Mouse (Mus musculus): ENCODE data around the gene 9130023H24Rik. TPM values are rescaled to one million over a fixed set of nuclear protein-coding genes. Genes with fewer than 3 reads are reported as not detected.

The 9130023H24Rik gene
- polyA plus RNA-seq, 1 experiment: 9.8 TPM

GRCm38 (mm10) chr7:128267813-128268212 lies 30.0 kb upstream of the 9130023H24Rik start:
- no peaks in the 10 kb centered on the region for H3K4me1 ChIP-seq (ENCODE audit: control insufficient read depth, insufficient read depth, low read length)
- no peak overlapping the region for H3K27ac ChIP-seq (ENCODE audit: insufficient read depth, low read length)
- TF ChIP-seq CTCF (IDR thresholded peaks at IDR 0.05; ENCODE audit: borderline replicate concordance, insufficient read depth, low read length) (no peak), POLR2A (IDR thresholded peaks at IDR 0.05; ENCODE audit: low read depth, low read length) (no peak)
- H3K4me3 ChIP-seq (ENCODE audit: insufficient read depth, low read length): no peak overlapping the region

GRCm38 (mm10) chr7:128267391-128267790 lies 29.6 kb upstream of the 9130023H24Rik start:
- TF ChIP-seq CTCF (IDR thresholded peaks at IDR 0.05; ENCODE audit: borderline replicate concordance, insufficient read depth, low read length): no peak
- no peak for TF ChIP-seq POLR2A (IDR thresholded peaks at IDR 0.05; ENCODE audit: low read depth, low read length)
- H3K4me3 ChIP-seq (ENCODE audit: insufficient read depth, low read length): no peak overlapping the region
- no peak overlapping the region for H3K27ac ChIP-seq (ENCODE audit: insufficient read depth, low read length)
- no peaks in the 10 kb centered on the region for H3K4me1 ChIP-seq (ENCODE audit: control insufficient read depth, insufficient read depth, low read length)

- TF ChIP-seq CTCF (IDR thresholded peaks at IDR 0.05; ENCODE audit: borderline replicate concordance, insufficient read depth, low read length) (no peak), POLR2A (IDR thresholded peaks at IDR 0.05; ENCODE audit: low read depth, low read length) (no peak)
- Histone ChIP-seq H3K4me1 (ENCODE audit: control insufficient read depth, insufficient read depth, low read length) (no peaks in the 10 kb centered on the region), H3K4me3 (ENCODE audit: insufficient read depth, low read length) (no peak overlapping the region), H3K27ac (ENCODE audit: insufficient read depth, low read length) (no peak overlapping the region)
Observed at GRCm38 (mm10) chr7:128266056-128266455, 28.2 kb upstream of the 9130023H24Rik start.

GRCm38 (mm10) chr7:128265411-128265810 lies 27.6 kb upstream of the 9130023H24Rik start, which contains the start of gene Slc5a2:
Slc5a2 (plus strand) TSS chr7:128265657.
- Histone ChIP-seq H3K4me3 (ENCODE audit: insufficient read depth, low read length) (no peak within 1 kb of the TSS), H3K27ac (ENCODE audit: insufficient read depth, low read length) (no peak within 1 kb of the TSS), H3K4me1 (ENCODE audit: control insufficient read depth, insufficient read depth, low read length) (no peaks in the 10 kb centered on the region)
- TF ChIP-seq POLR2A (IDR thresholded peaks at IDR 0.05; ENCODE audit: low read depth, low read length) (no peak), CTCF (IDR thresholded peaks at IDR 0.05; ENCODE audit: borderline replicate concordance, insufficient read depth, low read length) (no peak)

- Histone ChIP-seq H3K4me1 (ENCODE audit: control insufficient read depth, insufficient read depth, low read length) (peaks cover 8% of the 10 kb centered on the region), H3K27ac (ENCODE audit: insufficient read depth, low read length) (no peak overlapping the region), H3K4me3 (ENCODE audit: insufficient read depth, low read length) (no peak overlapping the region)
- peak; percentile 53 for TF ChIP-seq POLR2A (IDR thresholded peaks at IDR 0.05; ENCODE audit: low read depth, low read length)
- TF ChIP-seq CTCF (IDR thresholded peaks at IDR 0.05; ENCODE audit: borderline replicate concordance, insufficient read depth, low read length): no peak
Observed at GRCm38 (mm10) chr7:128256783-128257334, 19.0 kb upstream of the 9130023H24Rik start.

GRCm38 (mm10) chr7:128255757-128256156 lies 17.9 kb upstream of the 9130023H24Rik start:
- H3K27ac ChIP-seq (ENCODE audit: insufficient read depth, low read length): no peak overlapping the region
- H3K4me1 ChIP-seq (ENCODE audit: control insufficient read depth, insufficient read depth, low read length): peaks cover 13% of the 10 kb centered on the region
- TF ChIP-seq POLR2A (IDR thresholded peaks at IDR 0.05; ENCODE audit: low read depth, low read length) (peak; percentile 67), CTCF (IDR thresholded peaks at IDR 0.05; ENCODE audit: borderline replicate concordance, insufficient read depth, low read length) (no peak)
- H3K4me3 ChIP-seq (ENCODE audit: insufficient read depth, low read length): no peak overlapping the region

GRCm38 (mm10) chr7:128254978-128255377 lies 17.1 kb upstream of the 9130023H24Rik start:
- H3K4me3 ChIP-seq (ENCODE audit: insufficient read depth, low read length): no peak overlapping the region
- no peak for TF ChIP-seq CTCF (IDR thresholded peaks at IDR 0.05; ENCODE audit: borderline replicate concordance, insufficient read depth, low read length)
- peak; percentile 60 for TF ChIP-seq POLR2A (IDR thresholded peaks at IDR 0.05; ENCODE audit: low read depth, low read length)
- H3K4me1 ChIP-seq (ENCODE audit: control insufficient read depth, insufficient read depth, low read length): peaks cover 15% of the 10 kb centered on the region
- H3K27ac ChIP-seq (ENCODE audit: insufficient read depth, low read length): no peak overlapping the region

- peaks cover 17% of the 10 kb centered on the region for H3K4me1 ChIP-seq (ENCODE audit: control insufficient read depth, insufficient read depth, low read length)
- TF ChIP-seq CTCF (IDR thresholded peaks at IDR 0.05; ENCODE audit: borderline replicate concordance, insufficient read depth, low read length) (no peak), POLR2A (IDR thresholded peaks at IDR 0.05; ENCODE audit: low read depth, low read length) (no peak)
- no peak overlapping the region for H3K27ac ChIP-seq (ENCODE audit: insufficient read depth, low read length)
- H3K4me3 ChIP-seq (ENCODE audit: insufficient read depth, low read length): no peak overlapping the region
Observed at GRCm38 (mm10) chr7:128252609-128253008, 14.8 kb upstream of the 9130023H24Rik start.

- H3K27ac ChIP-seq (ENCODE audit: insufficient read depth, low read length): no peak overlapping the region
- H3K4me3 ChIP-seq (ENCODE audit: insufficient read depth, low read length): no peak overlapping the region
- H3K4me1 ChIP-seq (ENCODE audit: control insufficient read depth, insufficient read depth, low read length): peaks cover 17% of the 10 kb centered on the region
- no peak for TF ChIP-seq CTCF (IDR thresholded peaks at IDR 0.05; ENCODE audit: borderline replicate concordance, insufficient read depth, low read length)
- TF ChIP-seq POLR2A (IDR thresholded peaks at IDR 0.05; ENCODE audit: low read depth, low read length): no peak
Observed at GRCm38 (mm10) chr7:128251946-128252345, 14.1 kb upstream of the 9130023H24Rik start.

- no peak overlapping the region for H3K4me3 ChIP-seq (ENCODE audit: insufficient read depth, low read length)
- no peak for TF ChIP-seq CTCF (IDR thresholded peaks at IDR 0.05; ENCODE audit: borderline replicate concordance, insufficient read depth, low read length)
- TF ChIP-seq POLR2A (IDR thresholded peaks at IDR 0.05; ENCODE audit: low read depth, low read length): no peak
- no peak overlapping the region for H3K27ac ChIP-seq (ENCODE audit: insufficient read depth, low read length)
- peaks cover 12% of the 10 kb centered on the region for H3K4me1 ChIP-seq (ENCODE audit: control insufficient read depth, insufficient read depth, low read length)
Observed at GRCm38 (mm10) chr7:128249998-128250397, 12.2 kb upstream of the 9130023H24Rik start.
